Mouse (Mus musculus) erythroblast, adult 5-6 weeks (primary cell): ENCODE data around the gene Ppp2r2c. TPM values are rescaled to one million over a fixed set of nuclear protein-coding genes. Genes with fewer than 3 reads are reported as not detected.

Experiments
- ATAC-seq: replicated peaks from 2 replicates; pipeline ENCODE4 v1.8.0; 2016; ENCODE audit warnings: moderate number of reproducible peaks, mild to moderate bottlenecking, moderate TSS enrichment, inconsistent platforms; ENCODE audit not compliant: poor library complexity, low FRiP score, severe bottlenecking
- total RNA-seq, 2 experiments: library from RNA; stranded (forward) in 1 of 2; stranded (reverse) in 1 of 2; fragments of 150-400 nt in 1 of 2; fragments of 200-764, 138-1000 nt in 1 of 2; gene quantifications; 2 replicates each; pipeline versions ENCODE4 v1.2.3 to v1.2.4; 2015 to 2017; ENCODE audit warnings: low replicate concordance in 2 of 2

Gene Ppp2r2c
- total RNA-seq, 2 experiments from 2014 or later = 0.26 TPM; not detected in 1

- ATAC-seq = no peak
Measured at GRCm38 (mm10) chr5:36869186-36869577, 869 bp downstream of the Ppp2r2c start.

- no peak for ATAC-seq
Measured at GRCm38 (mm10) chr5:36869578-36870236, 1.4 kb downstream of the Ppp2r2c start.

GRCm38 (mm10) chr5:36870916-36871315 is 2.6 kb downstream of the Ppp2r2c start:
- no peak for ATAC-seq

GRCm38 (mm10) chr5:36875956-36876355 is 7.6 kb downstream of the Ppp2r2c start:
- ATAC-seq = no peak

GRCm38 (mm10) chr5:36876777-36877396 is 8.6 kb downstream of the Ppp2r2c start:
- no peak for ATAC-seq

- no peak for ATAC-seq
Measured at GRCm38 (mm10) chr5:36877641-36878040, 9.3 kb downstream of the Ppp2r2c start.

- ATAC-seq = no peak
Measured at GRCm38 (mm10) chr5:36878801-36879200, 10.5 kb downstream of the Ppp2r2c start.

GRCm38 (mm10) chr5:36880622-36881021 is 12.3 kb downstream of the Ppp2r2c start:
- ATAC-seq = no peak

DNA sequence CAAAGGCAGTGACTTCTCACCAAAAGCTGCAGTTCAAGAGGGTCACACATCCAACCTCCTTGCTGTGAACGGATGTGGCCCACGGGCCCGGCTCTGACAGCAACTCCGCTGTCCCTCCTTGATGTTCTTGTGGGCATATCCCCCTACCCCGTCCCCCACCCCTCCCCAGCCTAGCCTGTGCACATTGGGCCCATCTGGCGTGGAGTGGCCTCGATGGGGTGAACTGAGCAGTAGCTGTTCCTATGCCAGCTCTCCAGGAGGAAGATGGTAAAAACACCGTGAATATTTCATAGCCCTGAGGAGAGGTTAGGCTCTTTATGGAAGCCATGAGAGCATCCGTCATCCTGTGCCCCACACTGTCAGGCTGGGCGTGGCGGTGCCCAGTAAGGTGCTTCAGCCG is 15.2 kb downstream of the Ppp2r2c start:
- ATAC-seq = no peak

DNA sequence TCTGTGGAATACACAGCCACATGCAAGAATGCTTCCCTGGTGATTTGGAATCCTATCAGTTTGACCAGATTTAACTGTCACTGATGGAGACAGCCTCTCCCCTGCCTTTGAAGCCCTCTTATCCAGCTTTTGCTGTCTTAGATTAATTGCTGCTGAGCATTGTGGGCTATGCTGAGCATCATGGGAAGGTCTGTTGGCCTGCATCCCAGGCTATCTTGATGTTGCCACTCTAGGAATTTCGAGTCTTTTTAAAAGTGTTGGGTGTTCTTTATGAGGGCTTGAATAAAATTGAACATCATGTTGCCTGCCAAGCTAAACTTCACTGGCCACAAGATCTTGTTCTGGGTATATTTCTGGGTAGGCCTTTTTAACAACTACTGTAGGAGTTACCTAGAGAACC is 16.8 kb downstream of the Ppp2r2c start:
- no peak for ATAC-seq

DNA sequence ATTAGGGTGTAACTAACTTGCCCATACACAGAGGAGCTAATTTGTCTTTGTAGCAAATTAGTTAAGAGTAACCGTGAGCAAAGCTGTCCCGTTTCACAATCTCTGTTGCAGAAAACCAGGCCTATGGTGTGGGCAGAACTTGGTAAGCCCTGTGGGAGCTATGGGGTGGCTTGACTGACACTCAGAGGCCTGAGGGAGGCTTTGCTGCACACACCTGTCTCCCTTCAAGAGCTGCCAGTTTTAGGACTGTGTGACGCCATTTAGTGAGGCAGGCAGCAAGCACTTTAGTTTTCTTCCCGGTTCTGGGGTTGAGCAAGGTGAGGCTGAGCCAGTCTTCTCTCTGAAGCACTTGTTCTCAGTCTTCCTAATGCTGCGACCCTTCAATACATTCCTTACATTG is 17.3 kb downstream of the Ppp2r2c start:
- no peak for ATAC-seq

GRCm38 (mm10) chr5:36886298-36886697 is 18.0 kb downstream of the Ppp2r2c start:
- no peak for ATAC-seq

GRCm38 (mm10) chr5:36886852-36887283 is 18.6 kb downstream of the Ppp2r2c start:
- ATAC-seq = no peak

DNA sequence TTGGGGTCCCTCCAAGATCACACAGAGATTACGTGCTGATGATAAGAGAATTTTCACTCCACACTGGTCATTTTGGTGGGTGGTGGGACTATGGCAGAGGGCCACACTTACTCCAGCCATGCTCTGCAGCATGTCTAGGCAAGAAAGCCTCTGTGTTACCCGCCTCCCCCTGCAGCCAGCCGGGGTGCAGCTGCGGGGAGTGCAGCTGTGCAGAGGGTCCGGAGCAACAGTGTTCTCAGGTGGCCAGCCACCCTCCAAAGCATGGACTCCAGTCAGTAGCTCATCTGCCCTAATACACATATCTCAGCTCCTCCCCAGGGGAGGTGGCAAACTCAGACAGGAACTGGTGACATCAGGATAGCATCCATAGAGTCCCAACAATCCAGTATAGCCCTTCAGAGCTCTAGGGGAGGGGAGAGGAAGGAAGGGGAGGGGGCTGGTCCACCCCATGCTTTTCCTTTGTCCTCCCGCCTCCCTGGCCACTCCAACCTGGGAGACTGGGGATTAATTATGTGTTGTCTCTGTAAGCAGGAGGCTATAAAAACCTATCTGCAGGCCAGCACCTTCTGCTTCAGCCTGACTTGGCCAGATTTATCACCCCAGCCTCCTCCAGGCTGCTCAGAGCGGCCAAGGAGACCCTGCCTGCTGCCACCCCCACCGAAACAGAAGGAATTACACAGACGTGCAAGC is 19.1 kb downstream of the Ppp2r2c start:
- no peak for ATAC-seq

DNA sequence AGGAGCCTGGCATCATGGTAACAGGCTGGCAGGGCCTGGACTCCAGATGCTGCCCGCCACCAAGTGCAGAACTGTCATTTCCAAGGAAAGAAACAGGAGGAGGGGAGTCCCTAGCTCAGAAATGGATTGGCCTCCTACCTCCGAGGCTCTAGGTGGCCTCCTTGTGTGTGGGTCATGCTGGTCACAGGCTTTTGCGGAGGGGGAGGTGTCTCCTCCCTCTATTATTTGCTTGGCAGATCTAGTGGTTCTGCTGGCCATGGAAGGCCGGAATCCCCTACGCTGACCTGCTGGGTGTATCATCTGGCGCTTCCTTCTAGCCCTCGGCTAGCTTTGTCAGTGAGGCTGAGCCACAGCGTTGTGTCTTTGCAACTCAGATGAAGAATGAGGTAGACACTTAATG is 20.2 kb downstream of the Ppp2r2c start:
- no peak for ATAC-seq

DNA sequence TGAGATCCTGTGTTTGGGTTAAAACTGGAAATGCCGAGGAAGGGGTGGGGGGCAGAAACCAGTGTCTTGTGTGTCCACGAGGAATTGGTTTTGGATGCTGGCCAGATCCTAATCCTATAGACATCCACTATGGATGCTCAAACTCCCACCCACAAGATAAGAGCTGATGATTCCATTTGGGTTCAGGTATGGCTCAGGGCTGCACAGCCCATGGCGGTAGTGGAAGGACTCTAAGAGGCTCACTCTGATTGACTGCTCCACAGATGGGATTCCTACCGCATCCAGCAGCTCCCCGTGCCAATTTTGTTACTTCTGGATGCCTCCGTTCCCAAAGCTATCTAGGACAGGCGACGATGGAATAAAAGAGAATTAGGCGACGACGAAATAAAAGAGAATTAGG is 20.6 kb downstream of the Ppp2r2c start:
- no peak for ATAC-seq

GRCm38 (mm10) chr5:36889380-36889886 is 21.1 kb downstream of the Ppp2r2c start:
- ATAC-seq = no peak

- no peak for ATAC-seq
Measured at GRCm38 (mm10) chr5:36890794-36891193, 22.5 kb downstream of the Ppp2r2c start.

GRCm38 (mm10) chr5:36891793-36892470 is 23.6 kb downstream of the Ppp2r2c start:
- no peak for ATAC-seq

GRCm38 (mm10) chr5:36893263-36893662 is 24.9 kb downstream of the Ppp2r2c start:
- ATAC-seq = no peak
